Mouse (Mus musculus): ENCODE measurements around the gene Akap11. TPM values are rescaled to one million over a fixed set of nuclear protein-coding genes. Genes with fewer than 3 reads are reported as not detected.

Akap11 gene
- total and polyA plus RNA-seq, 3 experiments: 10.9 to 17.5 (median 12.0) TPM

DNA sequence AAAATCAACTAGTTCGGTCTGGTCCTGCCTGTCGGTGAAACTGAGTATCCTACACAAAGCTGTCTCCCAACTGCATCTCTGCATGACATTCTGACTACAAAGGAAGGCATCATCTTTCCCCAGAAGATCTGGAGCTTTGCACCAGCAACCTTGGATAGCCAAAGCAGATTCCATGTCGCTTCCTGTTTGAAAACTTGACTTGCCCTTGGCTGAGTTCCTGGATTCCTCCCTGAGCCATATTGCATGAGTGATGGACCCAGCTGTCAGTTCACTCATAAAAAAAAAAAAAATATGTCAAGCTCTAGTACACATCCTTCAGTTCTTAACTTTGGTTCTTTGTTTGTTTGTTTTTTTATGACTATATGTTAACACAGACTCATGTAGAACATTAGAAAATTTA, 4.7 kb upstream of the Akap11 start:
- H3K79me2 ChIP-seq (replicated peaks; ENCODE audit: control insufficient read depth, extremely low read depth, insufficient read depth, poor library complexity, severe bottlenecking): no peaks in the 10 kb centered on the region
- peaks cover 0 to 5% of the 10 kb centered on the region in 2 experiments; a peak in 1 of 4 replicates for H3K4me1 ChIP-seq (ENCODE audit: control insufficient read depth in 1 of 2, insufficient read depth in 2 of 2)
- no peaks in the 10 kb centered on the region for H3K9me3 ChIP-seq (replicated peaks; ENCODE audit: low read length)
- H3K36me3 ChIP-seq (replicated peaks in 1 of 2; ENCODE audit: control insufficient read depth in 1 of 2, insufficient read depth in 1 of 2, low read length in 1 of 2): no peaks in the 10 kb centered on the region
- H3K27ac ChIP-seq (ENCODE audit: insufficient read depth, low read depth): no peak overlapping the region
- H3K4me2 ChIP-seq (ENCODE audit: insufficient read depth, low read depth, poor library complexity, severe bottlenecking): no peak overlapping the region
- H3K4me3 ChIP-seq (replicated peaks in 1 of 3; ENCODE audit: low read depth in 2 of 3, low read length in 2 of 3, poor library complexity in 1 of 3): no peak overlapping the region
- no peak for DNase-seq (ENCODE audit: extremely low read depth)
- H3K9ac ChIP-seq (ENCODE audit: insufficient read depth, low read depth): no peak overlapping the region
- TF ChIP-seq JUN (IDR thresholded peaks at IDR 0.05; ENCODE audit: insufficient read depth, low read depth, low read length) (no peak), MYC (IDR thresholded peaks at IDR 0.05; ENCODE audit: low read depth, low read length) (no peak), BHLHE40 (IDR thresholded peaks at IDR 0.05; ENCODE audit: low read depth, low read length) (no peak), POLR2AphosphoS2 (IDR thresholded peaks at IDR 0.05; ENCODE audit: low read depth, low read length) (no peak), UBTF (IDR thresholded peaks at IDR 0.05; ENCODE audit: low read depth, low read length) (no peak), SIN3A (IDR thresholded peaks at IDR 0.05; ENCODE audit: low read length) (no peak), EP300 (IDR thresholded peaks at IDR 0.05; ENCODE audit: low read length) (no peak), E2F4 (IDR thresholded peaks at IDR 0.05; ENCODE audit: insufficient replicate concordance, low read depth, low read length) (no peak), NRF1 (IDR thresholded peaks at IDR 0.05; ENCODE audit: low read depth, low read length) (no peak), PAX5 (IDR thresholded peaks at IDR 0.05; ENCODE audit: low read length) (no peak)
- dilution Hi-C loops (cut with MboI; ENCODE audit: extremely low pct_ligation_motif_present, extremely low pct_unique_long_range_greater_than_20kb, low sequenced_read_pairs): no loop called here
- in situ Hi-C loops (cut with MboI; ENCODE audit: low pct_ligation_motif_present, low pct_unique_long_range_greater_than_20kb, low sequenced_read_pairs): no loop called here
- no peaks in the 10 kb centered on the region for H3K27me3 ChIP-seq (replicated peaks)

DNA sequence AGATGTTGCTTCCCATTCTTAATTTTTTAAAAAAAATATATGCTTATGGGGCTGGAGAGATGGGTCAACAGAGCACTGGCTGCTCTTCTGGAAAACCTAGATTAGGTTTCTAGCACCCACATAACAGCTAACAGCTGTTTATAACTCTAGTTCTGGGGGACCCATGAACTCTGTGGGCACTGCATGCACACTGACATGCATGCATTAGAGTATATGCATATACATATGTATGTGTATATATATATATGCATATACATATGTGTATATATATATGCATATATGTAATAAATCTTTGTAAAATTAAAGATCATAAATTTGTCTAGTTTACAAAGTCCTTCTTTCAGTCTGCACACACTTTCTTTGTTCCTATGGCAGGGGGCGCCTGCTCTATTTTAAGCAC, 3.2 kb upstream of the Akap11 start:
- peaks cover 0 to 10% of the 10 kb centered on the region in 2 experiments; a peak in 2 of 4 replicates for H3K4me1 ChIP-seq (ENCODE audit: control insufficient read depth in 1 of 2, insufficient read depth in 2 of 2)
- TF ChIP-seq MAX (IDR thresholded peaks at IDR 0.05; ENCODE audit: low read length): no peak
- no peak for TF ChIP-seq ELF1 (IDR thresholded peaks at IDR 0.05; ENCODE audit: low read depth, low read length)
- TF ChIP-seq UBTF (IDR thresholded peaks at IDR 0.05; ENCODE audit: low read depth, low read length): no peak
- no peak for TF ChIP-seq ZMIZ1 (IDR thresholded peaks at IDR 0.05; ENCODE audit: low read depth, low read length)
- TF ChIP-seq SMC3 (IDR thresholded peaks at IDR 0.05; ENCODE audit: low read depth, low read length): no peak
- no peak for TF ChIP-seq MYC (IDR thresholded peaks at IDR 0.05; ENCODE audit: low read depth, low read length)
- TF ChIP-seq CTCF (conservative IDR thresholded peaks at IDR 0.05 in 1 of 2, IDR thresholded peaks at IDR 0.05 in 1 of 2; ENCODE audit: low read depth in 2 of 2, low read length in 2 of 2): no peak
- in situ Hi-C loops (cut with MboI; ENCODE audit: low pct_ligation_motif_present, low pct_unique_long_range_greater_than_20kb, low sequenced_read_pairs) (no loop called here), dilution Hi-C loops (cut with MboI; ENCODE audit: extremely low pct_ligation_motif_present, extremely low pct_unique_long_range_greater_than_20kb, low sequenced_read_pairs) (no loop called here)
- H3K36me3 ChIP-seq (replicated peaks in 1 of 2; ENCODE audit: control insufficient read depth in 1 of 2, insufficient read depth in 1 of 2, low read length in 1 of 2): no peaks in the 10 kb centered on the region
- H3K27me3 ChIP-seq (replicated peaks): no peaks in the 10 kb centered on the region
- no peaks in the 10 kb centered on the region for H3K9me3 ChIP-seq (replicated peaks; ENCODE audit: low read length)
- H3K4me3 ChIP-seq (replicated peaks in 1 of 3; ENCODE audit: low read depth in 2 of 3, low read length in 2 of 3, poor library complexity in 1 of 3): no peak overlapping the region
- no peak overlapping the region for H3K9ac ChIP-seq (ENCODE audit: insufficient read depth, low read depth)
- H3K4me2 ChIP-seq (ENCODE audit: insufficient read depth, low read depth, poor library complexity, severe bottlenecking): no peak overlapping the region
- H3K27ac ChIP-seq (ENCODE audit: insufficient read depth, low read depth): no peak overlapping the region
- DNase-seq (ENCODE audit: extremely low read depth): no peak
- H3K79me2 ChIP-seq (replicated peaks; ENCODE audit: control insufficient read depth, extremely low read depth, insufficient read depth, poor library complexity, severe bottlenecking): peaks cover 1% of the 10 kb centered on the region; the same call in 1 of the 2 replicates
